Mouse (Mus musculus): ENCODE measurements around the gene Mdm4. TPM values are rescaled to one million over a fixed set of nuclear protein-coding genes. Genes with fewer than 3 reads are reported as not detected.

The Mdm4 gene
- polyA plus RNA-seq, 1 experiment, result 7.4 TPM

DNA sequence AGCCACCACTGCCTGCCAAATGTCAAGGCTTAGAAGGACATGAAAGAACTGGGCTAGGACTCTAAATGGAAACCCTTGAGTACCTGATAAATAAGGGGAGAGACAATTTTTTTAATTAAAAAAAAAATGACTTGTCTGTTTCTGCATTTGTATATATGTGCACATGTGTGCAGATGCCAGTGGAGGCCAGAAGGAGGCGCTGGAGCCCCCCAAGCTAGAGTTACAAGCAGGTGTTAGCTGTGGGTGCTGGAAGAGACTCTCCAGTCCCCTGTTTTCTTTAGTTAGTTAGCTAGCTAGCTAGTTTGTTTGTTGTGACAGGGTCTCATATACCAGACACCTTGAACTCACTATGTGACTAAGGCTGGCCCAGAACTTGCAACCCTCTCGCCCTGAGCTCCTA is 21.5 kb upstream of the Mdm4 start:
- no peaks in the 10 kb centered on the region for H3K36me3 ChIP-seq (ENCODE audit: control insufficient read depth, insufficient read depth)
- TF ChIP-seq MYOD1 (IDR thresholded peaks at IDR 0.05; ENCODE audit: control insufficient read depth, insufficient read length, low read depth), result no peak
- no peak for TF ChIP-seq MYOG (IDR thresholded peaks at IDR 0.05; ENCODE audit: control insufficient read depth, extremely low read depth, insufficient read length)
- no peak for TF ChIP-seq FOSL1 (IDR thresholded peaks at IDR 0.05; ENCODE audit: insufficient read depth, low read length, poor library complexity, severe bottlenecking)
- TF ChIP-seq CEBPB (IDR thresholded peaks at IDR 0.05; ENCODE audit: low read depth), result no peak
- TF ChIP-seq CTCF (IDR thresholded peaks at IDR 0.05; ENCODE audit: control insufficient read depth, insufficient read depth, insufficient read length), result no peak
- TF ChIP-seq MAX (IDR thresholded peaks at IDR 0.05), result no peak
- no peak for TF ChIP-seq USF1 (IDR thresholded peaks at IDR 0.05; ENCODE audit: low read depth)
- no peaks in the 10 kb centered on the region for H3K79me3 ChIP-seq (ENCODE audit: low read depth)
- no peak overlapping the region for H3ac ChIP-seq (ENCODE audit: control insufficient read depth, insufficient read length, low read depth)
- H3K79me2 ChIP-seq (ENCODE audit: control insufficient read depth, insufficient read depth), result no peaks in the 10 kb centered on the region
- H3K4me3 ChIP-seq (ENCODE audit: insufficient read depth, poor library complexity, severe bottlenecking), result no peak overlapping the region
- no peaks in the 10 kb centered on the region for H3K27me3 ChIP-seq (ENCODE audit: control insufficient read depth, insufficient read depth, insufficient read length)

- Histone ChIP-seq H3K79me2 (ENCODE audit: control insufficient read depth, insufficient read depth) (no peaks in the 10 kb centered on the region), H3K27me3 (ENCODE audit: control insufficient read depth, insufficient read depth, insufficient read length) (no peaks in the 10 kb centered on the region), H3K36me3 (ENCODE audit: control insufficient read depth, insufficient read depth) (no peaks in the 10 kb centered on the region), H3K4me3 (ENCODE audit: insufficient read depth, poor library complexity, severe bottlenecking) (no peak overlapping the region), H3ac (ENCODE audit: control insufficient read depth, insufficient read length, low read depth) (no peak overlapping the region), H3K79me3 (ENCODE audit: low read depth) (no peaks in the 10 kb centered on the region)
- no peak for TF ChIP-seq MYOD1 (IDR thresholded peaks at IDR 0.05; ENCODE audit: control insufficient read depth, insufficient read length, low read depth)
- no peak for TF ChIP-seq MYOG (IDR thresholded peaks at IDR 0.05; ENCODE audit: control insufficient read depth, extremely low read depth, insufficient read length)
- no peak for TF ChIP-seq MAX (IDR thresholded peaks at IDR 0.05)
- TF ChIP-seq CTCF (IDR thresholded peaks at IDR 0.05; ENCODE audit: control insufficient read depth, insufficient read depth, insufficient read length), result no peak
- no peak for TF ChIP-seq FOSL1 (IDR thresholded peaks at IDR 0.05; ENCODE audit: insufficient read depth, low read length, poor library complexity, severe bottlenecking)
These were observed 19.7 kb upstream of the Mdm4 start for GRCm38 (mm10) chr1:133050001-133050431.

DNA sequence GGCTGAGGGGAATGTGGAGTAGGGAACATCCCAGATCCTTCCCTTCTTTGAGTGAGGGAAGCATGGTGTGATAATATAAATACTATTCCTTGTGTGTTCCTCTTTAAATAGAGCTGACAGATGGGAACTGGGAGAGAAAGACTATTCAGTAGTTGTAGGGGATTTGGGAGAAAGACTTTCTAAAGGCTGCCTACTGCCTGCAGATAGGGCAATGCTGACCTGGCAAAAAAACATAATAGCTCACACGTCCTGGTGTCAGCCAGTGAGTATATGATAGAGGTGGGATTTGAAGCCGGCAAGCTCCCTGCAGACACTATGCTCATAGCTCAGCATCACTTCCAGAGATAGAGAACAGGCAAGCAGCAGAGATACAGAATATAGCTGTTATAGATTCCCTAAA is 18.3 kb upstream of the Mdm4 start:
- H3K4me3 ChIP-seq (ENCODE audit: insufficient read depth, poor library complexity, severe bottlenecking), result no peak overlapping the region
- no peaks in the 10 kb centered on the region for H3K79me3 ChIP-seq (ENCODE audit: low read depth)
- no peaks in the 10 kb centered on the region for H3K36me3 ChIP-seq (ENCODE audit: control insufficient read depth, insufficient read depth)
- H3K27me3 ChIP-seq (ENCODE audit: control insufficient read depth, insufficient read depth, insufficient read length), result no peaks in the 10 kb centered on the region
- H3K79me2 ChIP-seq (ENCODE audit: control insufficient read depth, insufficient read depth), result no peaks in the 10 kb centered on the region
- H3ac ChIP-seq (ENCODE audit: control insufficient read depth, insufficient read length, low read depth), result no peak overlapping the region
- TF ChIP-seq USF1 (IDR thresholded peaks at IDR 0.05; ENCODE audit: low read depth) (no peak), CEBPB (IDR thresholded peaks at IDR 0.05; ENCODE audit: low read depth) (no peak), CTCF (IDR thresholded peaks at IDR 0.05; ENCODE audit: control insufficient read depth, insufficient read depth, insufficient read length) (no peak), MAX (IDR thresholded peaks at IDR 0.05) (no peak), FOSL1 (IDR thresholded peaks at IDR 0.05; ENCODE audit: insufficient read depth, low read length, poor library complexity, severe bottlenecking) (no peak), MYOD1 (IDR thresholded peaks at IDR 0.05; ENCODE audit: control insufficient read depth, insufficient read length, low read depth) (no peak), MYOG (IDR thresholded peaks at IDR 0.05; ENCODE audit: control insufficient read depth, extremely low read depth, insufficient read length) (no peak)

- H3K36me3 ChIP-seq (ENCODE audit: control insufficient read depth, insufficient read depth), result no peaks in the 10 kb centered on the region
- TF ChIP-seq CTCF (IDR thresholded peaks at IDR 0.05; ENCODE audit: control insufficient read depth, insufficient read depth, insufficient read length) (no peak), MYOD1 (IDR thresholded peaks at IDR 0.05; ENCODE audit: control insufficient read depth, insufficient read length, low read depth) (no peak), CEBPB (IDR thresholded peaks at IDR 0.05; ENCODE audit: low read depth) (no peak), MAX (IDR thresholded peaks at IDR 0.05) (no peak), FOSL1 (IDR thresholded peaks at IDR 0.05; ENCODE audit: insufficient read depth, low read length, poor library complexity, severe bottlenecking) (no peak), MYOG (IDR thresholded peaks at IDR 0.05; ENCODE audit: control insufficient read depth, extremely low read depth, insufficient read length) (no peak), USF1 (IDR thresholded peaks at IDR 0.05; ENCODE audit: low read depth) (no peak)
- H3K79me2 ChIP-seq (ENCODE audit: control insufficient read depth, insufficient read depth), result no peaks in the 10 kb centered on the region
- H3K79me3 ChIP-seq (ENCODE audit: low read depth), result no peaks in the 10 kb centered on the region
- no peak overlapping the region for H3K4me3 ChIP-seq (ENCODE audit: insufficient read depth, poor library complexity, severe bottlenecking)
- no peaks in the 10 kb centered on the region for H3K27me3 ChIP-seq (ENCODE audit: control insufficient read depth, insufficient read depth, insufficient read length)
- no peak overlapping the region for H3ac ChIP-seq (ENCODE audit: control insufficient read depth, insufficient read length, low read depth)
These were observed 17.2 kb upstream of the Mdm4 start for GRCm38 (mm10) chr1:133047575-133047974.

- no peak for TF ChIP-seq CTCF (IDR thresholded peaks at IDR 0.05; ENCODE audit: control insufficient read depth, insufficient read depth, insufficient read length)
- TF ChIP-seq MAX (IDR thresholded peaks at IDR 0.05), result no peak
- TF ChIP-seq MYOD1 (IDR thresholded peaks at IDR 0.05; ENCODE audit: control insufficient read depth, insufficient read length, low read depth), result no peak
- no peak for TF ChIP-seq FOSL1 (IDR thresholded peaks at IDR 0.05; ENCODE audit: insufficient read depth, low read length, poor library complexity, severe bottlenecking)
- H3K4me3 ChIP-seq (ENCODE audit: insufficient read depth, poor library complexity, severe bottlenecking), result peak overlapping the region; percentile 30
These were observed 16.1 kb upstream of the Mdm4 start for GRCm38 (mm10) chr1:133046441-133046931.

GRCm38 (mm10) chr1:133045861-133046440 is 15.6 kb upstream of the Mdm4 start:
- Histone ChIP-seq H3K27me3 (ENCODE audit: control insufficient read depth, insufficient read depth, insufficient read length) (no peaks in the 10 kb centered on the region), H3ac (ENCODE audit: control insufficient read depth, insufficient read length, low read depth) (peak overlapping the region; percentile 93), H3K36me3 (ENCODE audit: control insufficient read depth, insufficient read depth) (no peaks in the 10 kb centered on the region), H3K4me3 (ENCODE audit: insufficient read depth, poor library complexity, severe bottlenecking) (peak overlapping the region; percentile 30), H3K79me2 (ENCODE audit: control insufficient read depth, insufficient read depth) (no peaks in the 10 kb centered on the region), H3K79me3 (ENCODE audit: low read depth) (no peaks in the 10 kb centered on the region)
- TF ChIP-seq FOSL1 (IDR thresholded peaks at IDR 0.05; ENCODE audit: insufficient read depth, low read length, poor library complexity, severe bottlenecking) (no peak), CEBPB (IDR thresholded peaks at IDR 0.05; ENCODE audit: low read depth) (no peak), MYOD1 (IDR thresholded peaks at IDR 0.05; ENCODE audit: control insufficient read depth, insufficient read length, low read depth) (no peak), CTCF (IDR thresholded peaks at IDR 0.05; ENCODE audit: control insufficient read depth, insufficient read depth, insufficient read length) (peak; percentile 76), USF1 (IDR thresholded peaks at IDR 0.05; ENCODE audit: low read depth) (no peak)

More at GRCm38 (mm10) chr1:133046441-133046931, 16.1 kb upstream of the Mdm4 start:
- H3K79me3 ChIP-seq (ENCODE audit: low read depth), result no peaks in the 10 kb centered on the region
- peak overlapping the region; percentile 93 for H3ac ChIP-seq (ENCODE audit: control insufficient read depth, insufficient read length, low read depth)
- no peaks in the 10 kb centered on the region for H3K36me3 ChIP-seq (ENCODE audit: control insufficient read depth, insufficient read depth)
- no peaks in the 10 kb centered on the region for H3K27me3 ChIP-seq (ENCODE audit: control insufficient read depth, insufficient read depth, insufficient read length)
- no peaks in the 10 kb centered on the region for H3K79me2 ChIP-seq (ENCODE audit: control insufficient read depth, insufficient read depth)

Data from C2C12 (cell line).